Mouse (Mus musculus) thymus, postnatal 14 days (tissue): ENCODE results near the gene Gm10644.
A peak's percentile ranks its signal among the peaks of the same experiment; 100 is the strongest.

Source experiments
- DNase-seq: peaks from one replicate; pipeline ENCODE4 v3.0.0; 2021

Gm10644 gene

GRCm38 (mm10) chr8:83893915-83894314 is 61.1 kb downstream of the Gm10644 start:
- peak; percentile 85 for DNase-seq

DNA sequence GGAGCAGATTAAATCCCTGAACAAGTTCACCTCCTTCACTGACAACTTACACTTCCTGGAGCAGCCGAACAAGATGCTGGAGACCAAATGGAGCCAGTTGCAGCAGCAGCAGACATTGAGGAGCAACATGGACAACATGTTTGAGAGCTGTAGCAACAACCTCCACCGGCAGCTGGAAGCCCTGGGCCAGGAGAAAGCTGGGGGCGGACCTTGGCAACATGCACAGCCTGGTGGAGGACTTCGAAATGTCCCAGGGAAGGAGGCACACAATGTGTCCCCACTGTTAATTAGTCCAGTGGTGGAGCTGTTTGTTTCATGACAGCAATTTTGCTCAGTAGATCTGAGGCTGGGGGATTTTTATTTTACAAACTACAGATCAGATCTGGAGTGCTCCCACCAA is 62.9 kb downstream of the Gm10644 start:
- DNase-seq, result no peak

DNA sequence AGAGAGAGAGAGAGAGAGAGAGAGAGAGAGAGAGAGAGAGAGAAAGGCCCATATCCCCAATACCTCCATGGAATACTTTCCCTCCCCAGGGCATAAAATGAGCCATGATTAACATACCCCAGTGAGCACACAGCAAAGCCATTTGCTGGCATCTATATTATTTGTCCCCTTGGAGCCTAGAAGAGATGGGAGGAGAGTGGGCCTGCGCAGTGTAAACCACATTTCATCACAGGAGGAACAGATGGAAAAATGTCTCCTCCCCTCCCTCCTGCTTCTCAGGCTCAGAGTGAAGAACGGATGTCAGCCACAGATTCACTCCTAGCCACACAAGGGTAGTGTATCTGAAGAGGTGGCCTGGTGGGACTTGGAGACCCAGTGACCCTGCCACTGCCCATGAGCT is 66.6 kb downstream of the Gm10644 start:
- no peak for DNase-seq
